Mouse (Mus musculus) neutrophil, adult 5-6 weeks (primary cell): ENCODE measurements around the gene Zfp661. TPM values are rescaled to one million over a fixed set of nuclear protein-coding genes. Genes with fewer than 3 reads are reported as not detected.
A peak's percentile ranks its signal among the peaks of the same experiment; 100 is the strongest.
"Not testable (repeated sequence)": the region's sequence is repeated elsewhere in the genome, so short reads cannot be mapped to it uniquely, and the experiment has no call there.

ENCODE experiments used
- ATAC-seq: fragments of 151-379, 151-347 bp; 2 replicates; pipeline ENCODE4 v1.8.0; 2017; ENCODE audit warnings: mild to moderate bottlenecking, moderate TSS enrichment; ENCODE audit not compliant: insufficient number of reproducible peaks, poor library complexity, low FRiP score, severe bottlenecking; ENCODE audit errors: extremely low read depth
- total RNA-seq: library from RNA; stranded (forward); fragments of 200-1000 nt; gene quantifications from 2 replicates; pipeline ENCODE4 v1.2.3, GENCODE M21; 2017

Zfp661 gene
- total RNA-seq: 4.4 and 5.2 TPM in 2 replicates

GRCm38 (mm10) chr2:127586694-127587513 is at the start of gene Zfp661, which contains the start of gene Mrps5:
Zfp661 (minus strand) TSS chr2:127587094.
Mrps5 (plus strand) TSS chr2:127587222.
- peak; percentile 48 for ATAC-seq

- no peak for ATAC-seq
These were observed 48.7 kb upstream of the Zfp661 start for GRCm38 (mm10) chr2:127635581-127635980.

GRCm38 (mm10) chr2:127632601-127633000 is 45.7 kb upstream of the Zfp661 start:
- ATAC-seq: no peak

GRCm38 (mm10) chr2:127627990-127628570 is 41.2 kb upstream of the Zfp661 start:
- no peak for ATAC-seq

GRCm38 (mm10) chr2:127627354-127627753 is 40.5 kb upstream of the Zfp661 start:
- no peak for ATAC-seq

- ATAC-seq: no peak
These were observed 38.8 kb upstream of the Zfp661 start for GRCm38 (mm10) chr2:127625659-127626058.

- no peak for ATAC-seq
These were observed 37.9 kb upstream of the Zfp661 start for GRCm38 (mm10) chr2:127624786-127625185.

- no peak for ATAC-seq
These were observed 35.2 kb upstream of the Zfp661 start for GRCm38 (mm10) chr2:127622065-127622464.

GRCm38 (mm10) chr2:127619311-127619710 is 32.4 kb upstream of the Zfp661 start:
- ATAC-seq: no peak

GRCm38 (mm10) chr2:127612288-127612687 is 25.4 kb upstream of the Zfp661 start:
- no peak for ATAC-seq

GRCm38 (mm10) chr2:127611386-127611785 is 24.5 kb upstream of the Zfp661 start:
- ATAC-seq: no peak

- ATAC-seq: no peak
These were observed 22.1 kb upstream of the Zfp661 start for GRCm38 (mm10) chr2:127608986-127609385.

- ATAC-seq: no peak
These were observed 21.3 kb upstream of the Zfp661 start for GRCm38 (mm10) chr2:127608234-127608633.

GRCm38 (mm10) chr2:127605203-127605602 is 18.3 kb upstream of the Zfp661 start:
- no peak for ATAC-seq

GRCm38 (mm10) chr2:127603383-127603782 is 16.5 kb upstream of the Zfp661 start:
- ATAC-seq: not testable (repeated sequence)

- no peak for ATAC-seq
These were observed 3.9 kb upstream of the Zfp661 start for GRCm38 (mm10) chr2:127590840-127591239.

GRCm38 (mm10) chr2:127590204-127590603 is 3.3 kb upstream of the Zfp661 start:
- no peak for ATAC-seq

- ATAC-seq: no peak
These were observed 2.0 kb upstream of the Zfp661 start for GRCm38 (mm10) chr2:127588897-127589296.

- no peak for ATAC-seq
These were observed 585 bp upstream of the Zfp661 start for GRCm38 (mm10) chr2:127587514-127587844.

- peak; percentile 88 for ATAC-seq
These were observed 2.4 kb downstream of the Zfp661 start for GRCm38 (mm10) chr2:127584436-127584858.
